In genomic region chr14:73435839-73436238, GRCm38 (mm10) we compare ENCODE assay signal across 26 mouse cellular contexts.
"Had no signal": no experiment of that assay in that cellular context is flagged by ENCODE, and none has a peak within 500 bp of the region (broad histone marks: within the 10 kb centered on the region; RNA-seq: fewer than 3 reads in every experiment).

No protein-coding gene starts in this region.

- H3K9ac ChIP-seq: embryonic facial prominence, embryonic 12.5 days; embryonic facial prominence, embryonic 13.5 days; embryonic facial prominence, embryonic 15.5 days; forebrain, embryonic 12.5 days; forebrain, embryonic 13.5 days; forebrain, embryonic 15.5 days; forebrain, postnatal 0 days had no signal

- H3K4me3 ChIP-seq: embryonic facial prominence, embryonic 10.5 days; embryonic facial prominence, embryonic 12.5 days; embryonic facial prominence, embryonic 13.5 days; embryonic facial prominence, embryonic 15.5 days; erythroblast, embryonic 14.5 days; forebrain, embryonic 10.5 days; forebrain, embryonic 12.5 days; forebrain, embryonic 13.5 days; forebrain, embryonic 15.5 days; gastrocnemius, adult 2 months; heart, embryonic 10.5 days had no signal

- H3K4me1 ChIP-seq: embryonic facial prominence, embryonic 10.5 days; embryonic facial prominence, embryonic 12.5 days; embryonic facial prominence, embryonic 13.5 days; embryonic facial prominence, embryonic 15.5 days; forebrain, embryonic 12.5 days; heart, embryonic 10.5 days had no signal

- ATAC-seq: forebrain, embryonic 13.5 days; forebrain, embryonic 14.5 days; forebrain, embryonic 15.5 days; forebrain, embryonic 16.5 days; forebrain, postnatal 0 days had no signal

- H3K4me2 ChIP-seq: embryonic facial prominence, embryonic 12.5 days; embryonic facial prominence, embryonic 13.5 days; embryonic facial prominence, embryonic 15.5 days; forebrain, embryonic 12.5 days; forebrain, embryonic 13.5 days; forebrain, embryonic 15.5 days had no signal

- DNase-seq: cerebellum, adult 9-11 months; cerebellum, postnatal 10 days; cerebellum, postnatal 14 days; cerebellum, postnatal 25 days; cerebellum, postnatal 36 days; embryo, embryonic 11 days; forebrain, postnatal 0 days; gastrocnemius, adult 2 months; gastrocnemius, postnatal 10 days; gastrocnemius, postnatal 14 days; gastrocnemius, postnatal 25 days; gastrocnemius, postnatal 36 days; heart, adult 11 months; heart, adult 18-20 months had no signal

- H3K27me3 ChIP-seq: embryonic facial prominence, embryonic 12.5 days; embryonic facial prominence, embryonic 13.5 days; embryonic facial prominence, embryonic 15.5 days; forebrain, embryonic 12.5 days; forebrain, embryonic 13.5 days; forebrain, embryonic 15.5 days had no signal

- H3K27ac ChIP-seq: embryonic facial prominence, embryonic 10.5 days; embryonic facial prominence, embryonic 12.5 days; embryonic facial prominence, embryonic 13.5 days; embryonic facial prominence, embryonic 15.5 days; forebrain, embryonic 10.5 days; forebrain, embryonic 12.5 days; forebrain, embryonic 13.5 days; forebrain, embryonic 15.5 days; gastrocnemius, adult 2 months; heart, embryonic 10.5 days had no signal

- H3K9me3 ChIP-seq: embryonic facial prominence, embryonic 10.5 days; embryonic facial prominence, embryonic 12.5 days; embryonic facial prominence, embryonic 13.5 days; embryonic facial prominence, embryonic 15.5 days; forebrain, embryonic 10.5 days; forebrain, embryonic 12.5 days; forebrain, embryonic 13.5 days; forebrain, embryonic 15.5 days; heart, embryonic 10.5 days had no signal

- H3K36me3 ChIP-seq: embryonic facial prominence, embryonic 10.5 days; embryonic facial prominence, embryonic 12.5 days; embryonic facial prominence, embryonic 13.5 days; embryonic facial prominence, embryonic 15.5 days; forebrain, embryonic 10.5 days; forebrain, embryonic 12.5 days; forebrain, embryonic 15.5 days; heart, embryonic 10.5 days had no signal
